Mouse (Mus musculus) olfactory bulb, adult 2 months (tissue): ENCODE measurements around the gene AU022751. TPM values are rescaled to one million over a fixed set of nuclear protein-coding genes. Genes with fewer than 3 reads are reported as not detected.
"Not testable (repeated sequence)": the region's sequence is repeated elsewhere in the genome, so short reads cannot be mapped to it uniquely, and the experiment has no call there.

Experiments
- H3K27ac ChIP-seq: fragments of 200-500 bp; 2 replicates; pipeline ENCODE4 v1.5.1; 2012; ENCODE audit warnings: low read depth, low read length; ENCODE audit not compliant: insufficient read depth
- H3K4me1 ChIP-seq: fragments of 200-500 bp; 2 replicates; pipeline ENCODE4 v1.6.1; 2012; ENCODE audit warnings: low read length; ENCODE audit not compliant: control insufficient read depth, insufficient read depth
- H3K4me3 ChIP-seq: fragments of 200-500 bp; 2 replicates; pipeline ENCODE4 v1.5.1; 2012; ENCODE audit warnings: mild to moderate bottlenecking, low read depth, low read length, moderate library complexity; ENCODE audit not compliant: insufficient read depth
- CTCF ChIP-seq: fragments of 200-500 bp; IDR thresholded peaks from 2 replicates; pipeline ENCODE4 v1.5.1; 2012; ENCODE audit warnings: low read depth, mild to moderate bottlenecking, low read length, moderate library complexity; ENCODE audit not compliant: insufficient read depth
- POLR2A ChIP-seq: fragments of 200-500 bp; IDR thresholded peaks from 2 replicates; pipeline ENCODE4 v1.6.1; 2012; ENCODE audit warnings: mild to moderate bottlenecking, low read depth, low read length, moderate library complexity; ENCODE audit not compliant: insufficient read depth
- WGBS: fragments of 180-500 bp; shearing (Covaris S2); methylation state at CpG from one replicate; pipeline ENCODE4 v1.1.7; 2018; 5-methylcytosine and 5-hydroxymethylcytosine counted together
- polyA plus RNA-seq: library from polyadenylated mRNA; stranded (reverse); fragments of >200 nt; gene quantifications from 2 replicates; pipeline ENCODE4 v1.2.4, GENCODE M21; 2012; ENCODE audit warnings: low replicate concordance; ENCODE audit not compliant: missing spikeins, insufficient read depth, insufficient read length

The AU022751 gene
- not detected in 2 replicates for polyA plus RNA-seq

- 93% methylated on average over 39 of the region's 39 CpGs for WGBS
These were observed at the start of gene AU022751 for GRCm38 (mm10) chrX:6082954-6083680. TSS of gene AU022751 (minus strand) at chrX:6083419.

GRCm38 (mm10) chrX:6091996-6092757 is 9.0 kb upstream of the AU022751 start:
- WGBS = 8% methylated on average over 30 of the region's 30 CpGs
- no peak for TF ChIP-seq POLR2A
- no peak for TF ChIP-seq CTCF
- peak overlapping the region; percentile 74 for H3K27ac ChIP-seq

More at GRCm38 (mm10) chrX:6082954-6083680, at the start of gene AU022751:
- TF ChIP-seq POLR2A (no peak), CTCF (no peak)
- Histone ChIP-seq H3K4me1 (peaks cover 2% of the 10 kb centered on the region; the same call in 1 of the 2 replicates), H3K4me3 (no peak within 1 kb of the TSS), H3K27ac (no peak within 1 kb of the TSS)

GRCm38 (mm10) chrX:6091547-6091946 is 8.3 kb upstream of the AU022751 start:
- Histone ChIP-seq H3K4me3 (peak overlapping the region; percentile 84), H3K4me1 (no peaks in the 10 kb centered on the region), H3K27ac (peak overlapping the region; percentile 74)
- TF ChIP-seq CTCF (no peak), POLR2A (no peak)
- WGBS = 21% methylated on average over 12 of the region's 12 CpGs

More at GRCm38 (mm10) chrX:6091996-6092757, 9.0 kb upstream of the AU022751 start:
- peak overlapping the region; percentile 84 for H3K4me3 ChIP-seq
- H3K4me1 ChIP-seq = no peaks in the 10 kb centered on the region

- Histone ChIP-seq H3K27ac (no peak overlapping the region), H3K4me1 (no peaks in the 10 kb centered on the region), H3K4me3 (no peak overlapping the region)
- no peak for TF ChIP-seq POLR2A
- TF ChIP-seq CTCF = no peak
- 92% methylated on average over 1 of the region's 1 CpGs for WGBS
These were observed 21.7 kb downstream of the AU022751 start for GRCm38 (mm10) chrX:6061563-6061962.

GRCm38 (mm10) chrX:6047936-6048614 is 35.1 kb downstream of the AU022751 start:
- H3K4me1 ChIP-seq, H3K27ac ChIP-seq: not testable (repeated sequence)
- WGBS = 20% methylated on average over 8 of the region's 60 CpGs
- H3K4me3 ChIP-seq = peak overlapping the region; percentile 47

- H3K4me1 ChIP-seq, H3K27ac ChIP-seq: not testable (repeated sequence)
- 51% methylated on average over 12 of the region's 121 CpGs for WGBS
- H3K4me3 ChIP-seq = peak within 1 kb of the TSS; percentile 47
These were observed 35.9 kb downstream of the AU022751 start, which contains the start of gene Nudt11 for GRCm38 (mm10) chrX:6047066-6047935. TSS of gene Nudt11 (plus strand) at chrX:6047453.

Other genes with a start within 250 kb of the AU022751 start
- gene Nudt11, start 36.0 kb downstream of the AU022751 start, polyA plus RNA-seq = not detected in 2 replicates
- gene Nudt10, start 89.6 kb upstream of the AU022751 start, polyA plus RNA-seq = not detected in 2 replicates
- not detected in 2 replicates for gene Bmp15, start 237.3 kb upstream of the AU022751 start, polyA plus RNA-seq